Mouse (Mus musculus) embryonic facial prominence, embryonic 12.5 days (tissue): Measurements from ENCODE around the gene Adh4. TPM values are rescaled to one million over a fixed set of nuclear protein-coding genes. Genes with fewer than 3 reads are reported as not detected.
"Not testable (repeated sequence)": the region's sequence is repeated elsewhere in the genome, so short reads cannot be mapped to it uniquely, and the experiment has no call there.

Experiments
- ATAC-seq: fragments of 200-750 bp; cut with Nextera tagmentation; 2 replicates; pipeline ENCODE4 v1.8.0; 2017; ENCODE audit not compliant: insufficient number of reproducible peaks, insufficient read depth, low FRiP score, low TSS enrichment
- H3K27ac ChIP-seq: fragments of 300-500 bp; sonication (generic); 2 replicates; pipeline ENCODE4 v1.5.1; 2016; ENCODE audit warnings: mild to moderate bottlenecking
- H3K27me3 ChIP-seq: fragments of 300-500 bp; sonication (generic); 2 replicates; pipeline ENCODE4 v1.6.1; 2016; ENCODE audit warnings: mild to moderate bottlenecking, moderate library complexity
- H3K36me3 ChIP-seq: fragments of 300-500 bp; sonication (generic); 2 replicates; pipeline ENCODE4 v1.6.1; 2016; ENCODE audit warnings: mild to moderate bottlenecking
- H3K4me1 ChIP-seq: fragments of 300-500 bp; sonication (generic); 2 replicates; pipeline ENCODE4 v1.6.1; 2016
- H3K4me2 ChIP-seq: fragments of 300-500 bp; sonication (generic); replicated peaks from 2 replicates; pipeline ENCODE4 v1.6.1; 2016; ENCODE audit warnings: mild to moderate bottlenecking, moderate library complexity
- H3K4me3 ChIP-seq: fragments of 300-500 bp; sonication (generic); 2 replicates; pipeline ENCODE4 v1.5.1; 2016; ENCODE audit warnings: mild to moderate bottlenecking
- H3K9ac ChIP-seq: fragments of 300-500 bp; sonication (generic); 2 replicates; pipeline ENCODE4 v1.6.1; 2016; ENCODE audit warnings: mild to moderate bottlenecking, moderate library complexity
- H3K9me3 ChIP-seq: fragments of 300-500 bp; sonication (generic); 2 replicates; pipeline ENCODE4 v1.6.1; 2016; ENCODE audit warnings: mild to moderate bottlenecking, moderate library complexity
- WGBS: fragments of 180-500 bp; shearing (Covaris S2); methylation state at CpG from one replicate; pipeline ENCODE4 v1.1.7; 2016; 5-methylcytosine and 5-hydroxymethylcytosine counted together
- polyA plus RNA-seq: library from polyadenylated mRNA; unstranded; fragments of >200 nt; fragmentation: Nextera tagmentation; extraction: Ambion mirVana; gene quantifications from 2 replicates; pipeline ENCODE4 v1.2.1, GENCODE M21; 2016

Adh4 gene
- polyA plus RNA-seq, 1 experiment from 2014 or later, result not detected

GRCm38 (mm10) chr3:138448077-138448860 lies 33.0 kb downstream of the Adh4 start:
- Histone ChIP-seq H3K4me3 (no peak overlapping the region), H3K4me1 (peaks cover 10% of the 10 kb centered on the region), H3K9ac (no peak overlapping the region), H3K36me3 (peaks cover 76% of the 10 kb centered on the region), H3K4me2 (no peak overlapping the region), H3K27ac (no peak overlapping the region), H3K9me3 (no peaks in the 10 kb centered on the region), H3K27me3 (no peaks in the 10 kb centered on the region)
- no peak for ATAC-seq
- 76% methylated on average over 12 of the region's 12 CpGs for WGBS

- no peak overlapping the region for H3K9ac ChIP-seq
- no peaks in the 10 kb centered on the region for H3K9me3 ChIP-seq
- 77% methylated on average over 10 of the region's 10 CpGs for WGBS
- H3K27ac ChIP-seq, result no peak overlapping the region
- no peak overlapping the region for H3K4me3 ChIP-seq
- no peak for ATAC-seq
- H3K4me1 ChIP-seq, result no peaks in the 10 kb centered on the region
- H3K27me3 ChIP-seq, result no peaks in the 10 kb centered on the region
- no peak overlapping the region for H3K4me2 ChIP-seq
- H3K36me3 ChIP-seq, result peaks cover 83% of the 10 kb centered on the region
These were observed 36.9 kb downstream of the Adh4 start for GRCm38 (mm10) chr3:138452169-138452568.

GRCm38 (mm10) chr3:138454234-138454633 lies 39.0 kb downstream of the Adh4 start:
- Histone ChIP-seq H3K27me3 (no peaks in the 10 kb centered on the region), H3K36me3 (peaks cover 87% of the 10 kb centered on the region), H3K4me3 (no peak overlapping the region), H3K4me1 (no peaks in the 10 kb centered on the region), H3K9ac (no peak overlapping the region), H3K27ac (no peak overlapping the region), H3K4me2 (no peak overlapping the region), H3K9me3 (no peaks in the 10 kb centered on the region)
- ATAC-seq, result no peak
- 95% methylated on average over 1 of the region's 1 CpGs for WGBS

GRCm38 (mm10) chr3:138454711-138455435 lies 39.6 kb downstream of the Adh4 start:
- no peaks in the 10 kb centered on the region for H3K27me3 ChIP-seq
- no peaks in the 10 kb centered on the region for H3K4me1 ChIP-seq
- no peak overlapping the region for H3K4me2 ChIP-seq
- no peak overlapping the region for H3K4me3 ChIP-seq
- no peaks in the 10 kb centered on the region for H3K9me3 ChIP-seq
- ATAC-seq, result no peak
- no peak overlapping the region for H3K27ac ChIP-seq
- peaks cover 86% of the 10 kb centered on the region for H3K36me3 ChIP-seq
- no peak overlapping the region for H3K9ac ChIP-seq
- WGBS, result 90% methylated on average over 13 of the region's 13 CpGs

- H3K27ac ChIP-seq, result no peak overlapping the region
- WGBS, result 96% methylated on average over 3 of the region's 3 CpGs
- no peaks in the 10 kb centered on the region for H3K4me1 ChIP-seq
- no peak overlapping the region for H3K4me2 ChIP-seq
- ATAC-seq, result no peak
- H3K9me3 ChIP-seq, result no peaks in the 10 kb centered on the region
- H3K9ac ChIP-seq, result no peak overlapping the region
- H3K36me3 ChIP-seq, result peaks cover 80% of the 10 kb centered on the region
- H3K27me3 ChIP-seq, result no peaks in the 10 kb centered on the region
- H3K4me3 ChIP-seq, result no peak overlapping the region
These were observed 43.2 kb downstream of the Adh4 start for GRCm38 (mm10) chr3:138458441-138458840.

GRCm38 (mm10) chr3:138460260-138460659 lies 45.0 kb downstream of the Adh4 start:
- Histone ChIP-seq H3K9me3 (no peaks in the 10 kb centered on the region), H3K27ac (no peak overlapping the region), H3K36me3 (peaks cover 76% of the 10 kb centered on the region), H3K9ac (no peak overlapping the region), H3K4me3 (no peak overlapping the region), H3K27me3 (no peaks in the 10 kb centered on the region), H3K4me2 (no peak overlapping the region), H3K4me1 (no peaks in the 10 kb centered on the region)
- WGBS, result 83% methylated on average over 13 of the region's 13 CpGs
- ATAC-seq, result no peak

- H3K4me3 ChIP-seq, result no peak overlapping the region
- WGBS, result 89% methylated on average over 3 of the region's 3 CpGs
- peaks cover 74% of the 10 kb centered on the region for H3K36me3 ChIP-seq
- ATAC-seq, result no peak
- no peak overlapping the region for H3K4me2 ChIP-seq
- H3K9me3 ChIP-seq, result no peaks in the 10 kb centered on the region
- H3K27me3 ChIP-seq, result no peaks in the 10 kb centered on the region
- no peak overlapping the region for H3K9ac ChIP-seq
- no peaks in the 10 kb centered on the region for H3K4me1 ChIP-seq
- H3K27ac ChIP-seq, result no peak overlapping the region
These were observed 46.6 kb downstream of the Adh4 start for GRCm38 (mm10) chr3:138461832-138462231.

- Histone ChIP-seq H3K4me2 (no peak overlapping the region), H3K36me3 (peaks cover 68% of the 10 kb centered on the region), H3K27me3 (no peaks in the 10 kb centered on the region), H3K9ac (no peak overlapping the region), H3K4me3 (no peak overlapping the region), H3K9me3 (no peaks in the 10 kb centered on the region), H3K4me1 (no peaks in the 10 kb centered on the region), H3K27ac (no peak overlapping the region)
- no peak for ATAC-seq
- 82% methylated on average over 2 of the region's 2 CpGs for WGBS
These were observed 47.9 kb downstream of the Adh4 start for GRCm38 (mm10) chr3:138463137-138463536.

- Histone ChIP-seq H3K4me1 (no peaks in the 10 kb centered on the region), H3K36me3 (peaks cover 66% of the 10 kb centered on the region), H3K4me2 (no peak overlapping the region), H3K27ac (no peak overlapping the region), H3K9me3 (no peaks in the 10 kb centered on the region), H3K9ac (no peak overlapping the region), H3K27me3 (no peaks in the 10 kb centered on the region), H3K4me3 (no peak overlapping the region)
- no peak for ATAC-seq
- WGBS, result 90% methylated on average over 6 of the region's 6 CpGs
These were observed 48.5 kb downstream of the Adh4 start for GRCm38 (mm10) chr3:138463807-138464206.

- Histone ChIP-seq H3K27ac (no peak overlapping the region), H3K36me3 (peaks cover 64% of the 10 kb centered on the region), H3K4me1 (no peaks in the 10 kb centered on the region), H3K9me3 (no peaks in the 10 kb centered on the region), H3K4me3 (no peak overlapping the region), H3K27me3 (no peaks in the 10 kb centered on the region), H3K4me2 (no peak overlapping the region), H3K9ac (no peak overlapping the region)
- ATAC-seq, result no peak
- 66% methylated on average over 16 of the region's 16 CpGs for WGBS
These were observed 49.4 kb downstream of the Adh4 start for GRCm38 (mm10) chr3:138464573-138465147.

GRCm38 (mm10) chr3:138466656-138467055 lies 51.4 kb downstream of the Adh4 start:
- not testable (repeated sequence) for H3K4me2 ChIP-seq, H3K9me3 ChIP-seq
- peaks cover 60% of the 10 kb centered on the region for H3K36me3 ChIP-seq

GRCm38 (mm10) chr3:138471066-138471465 lies 55.8 kb downstream of the Adh4 start:
- H3K4me1 ChIP-seq, result no peaks in the 10 kb centered on the region
- 62% methylated on average over 3 of the region's 3 CpGs for WGBS
- no peak overlapping the region for H3K27ac ChIP-seq
- H3K9ac ChIP-seq, result no peak overlapping the region
- H3K4me2 ChIP-seq, result no peak overlapping the region
- H3K27me3 ChIP-seq, result no peaks in the 10 kb centered on the region
- no peak for ATAC-seq
- H3K4me3 ChIP-seq, result no peak overlapping the region
- H3K9me3 ChIP-seq, result no peaks in the 10 kb centered on the region
- peaks cover 37% of the 10 kb centered on the region for H3K36me3 ChIP-seq

More at GRCm38 (mm10) chr3:138466656-138467055, 51.4 kb downstream of the Adh4 start:
- not testable (repeated sequence) for ATAC-seq, H3K4me3 ChIP-seq, H3K27ac ChIP-seq, H3K4me1 ChIP-seq, H3K27me3 ChIP-seq, H3K9ac ChIP-seq
- WGBS, result 94% methylated on average over 1 of the region's 1 CpGs
